ENCODE assay signal across 12 mouse cellular contexts in genomic region chr14:21890430-21890829, GRCm38 (mm10). TPM values are rescaled to one million over a fixed set of nuclear protein-coding genes. Genes with fewer than 3 reads are reported as not detected.
DNase-seq lines count a peak whose midpoint lies in the region; ATAC-seq and TF ChIP-seq lines count a peak whose summit lies in the region.
"Had no signal": no experiment of that assay in that cellular context is flagged by ENCODE, and none has a peak within 500 bp of the region (broad histone marks: within the 10 kb centered on the region; RNA-seq: fewer than 3 reads in every experiment).

No protein-coding gene starts in this region.

- peak; percentile 28 for DNase-seq in gastrocnemius, adult 2 months
- DNase-seq in gastrocnemius, postnatal 25 days = no peak
- peak; percentile 10 for DNase-seq in right cerebral cortex, postnatal 14 days
- DNase-seq in right cerebral cortex, postnatal 10 days (ENCODE audit: low spot score in 2 of 2) = no peak
- peak; percentile 28 for DNase-seq in limb, embryonic 14.5 days (ENCODE audit: low spot score)
- DNase-seq in layer of hippocampus, adult 9-11 months = no peak
- DNase-seq: cerebellum, adult 11-12 months; retina, postnatal 1 day had no signal

- no peaks in the 10 kb centered on the region for H3K27me3 ChIP-seq in limb, embryonic 14.5 days (ENCODE audit: control insufficient read depth, insufficient read depth, low read length)
- H3K27me3 ChIP-seq in forebrain, embryonic 12.5 days = no peaks in the 10 kb centered on the region

- TF ChIP-seq POLR2A in limb, embryonic 14.5 days (IDR thresholded peaks at IDR 0.05; ENCODE audit: borderline replicate concordance, extremely low read depth, insufficient read depth, insufficient read length) = no peak

- H3K27ac ChIP-seq in gastrocnemius, adult 2 months = no peak overlapping the region
- no peak overlapping the region for H3K27ac ChIP-seq in limb, embryonic 14.5 days (replicated peaks; ENCODE audit: low read depth, low read length)
- H3K27ac ChIP-seq in forebrain, embryonic 12.5 days = no peak overlapping the region
- H3K27ac ChIP-seq: hindbrain, embryonic 14.5 days; liver, embryonic 14.5 days had no signal

- H3K36me3 ChIP-seq in limb, embryonic 14.5 days (ENCODE audit: control insufficient read depth, insufficient read depth, low read length) = no peaks in the 10 kb centered on the region
- H3K36me3 ChIP-seq in forebrain, embryonic 12.5 days (replicated peaks) = no peaks in the 10 kb centered on the region

- H3K4me1 ChIP-seq in limb, embryonic 14.5 days (ENCODE audit: control insufficient read depth, insufficient read depth, low read length) = peaks cover 14% of the 10 kb centered on the region
- H3K4me1 ChIP-seq in forebrain, embryonic 12.5 days = peaks cover 8% of the 10 kb centered on the region

- WGBS in limb, embryonic 14.5 days = 68% methylated on average over 2 of the region's 2 CpGs
- WGBS in forebrain, embryonic 12.5 days = 94% methylated on average over 2 of the region's 2 CpGs

- no peak for ATAC-seq in limb, embryonic 14.5 days (ENCODE audit: low FRiP score, low read depth)
- peak; percentile 53; the same call in 1 of the 2 replicates for ATAC-seq in neutrophil, adult 5-6 weeks (ENCODE audit: extremely low read depth, insufficient number of reproducible peaks, low FRiP score, poor library complexity, severe bottlenecking)
- no peak for ATAC-seq in forebrain, embryonic 12.5 days (ENCODE audit: low FRiP score)

- no peaks in the 10 kb centered on the region for H3K9me3 ChIP-seq in limb, embryonic 14.5 days (ENCODE audit: control insufficient read depth, low read length)
- H3K9me3 ChIP-seq in forebrain, embryonic 12.5 days = no peaks in the 10 kb centered on the region

- no peak overlapping the region for H3K4me3 ChIP-seq in gastrocnemius, adult 2 months
- H3K4me3 ChIP-seq in limb, embryonic 14.5 days (replicated peaks; ENCODE audit: low read length) = no peak overlapping the region
- no peak overlapping the region for H3K4me3 ChIP-seq in forebrain, embryonic 12.5 days (replicated peaks)

- intact Hi-C loops in gastrocnemius, adult 2 months (cut with DNase I) = no loop called here

- no peak for TF ChIP-seq CTCF in gastrocnemius, adult 2 months (IDR thresholded peaks at IDR 0.05)

- H3K9ac ChIP-seq in limb, embryonic 14.5 days (ENCODE audit: low read depth, low read length, severe bottlenecking) = no peak overlapping the region
- no peak overlapping the region for H3K9ac ChIP-seq in forebrain, embryonic 12.5 days
- H3K9ac ChIP-seq: hindbrain, embryonic 14.5 days; liver, embryonic 14.5 days had no signal

- H3K4me2 ChIP-seq in limb, embryonic 14.5 days (replicated peaks; ENCODE audit: low read depth, low read length, severe bottlenecking) = no peak overlapping the region
- no peak overlapping the region for H3K4me2 ChIP-seq in forebrain, embryonic 12.5 days
- H3K4me2 ChIP-seq: hindbrain, embryonic 14.5 days had no signal

RNA-seq across cellular contexts. Expression of gene Comtd1, which starts 41.7 kb away (rescaled TPM):
- total RNA-seq in gastrocnemius, adult 2 months (2021) = 10 to 100 TPM in 1 of 2 experiments, 1 to 10 TPM in 1; 8.8 to 13.0 TPM
- 1 to 10 TPM; 7.0 to 8.9 TPM for total RNA-seq in gastrocnemius, postnatal 25 days (2021)
- polyA plus RNA-seq in limb, embryonic 14.5 days (2012; rRNA removed) = 16.0 and 18.0 TPM in 2 replicates
- 24.7 and 26.5 TPM in 2 replicates for polyA plus RNA-seq in limb, embryonic 14.5 days (2014; fragmentation: Nextera tagmentation; extraction: Ambion mirVana)
- total RNA-seq in neutrophil, adult 5-6 weeks (2017) = 9.5 and 17.2 TPM in 2 replicates
- polyA plus RNA-seq in forebrain, embryonic 12.5 days (2016; fragmentation: Nextera tagmentation; extraction: Ambion mirVana) = 13.0 and 16.1 TPM in 2 replicates

Comparison
In these comparisons a context has a peak if more than half of its experiments do, and no peak if none do; other contexts are left out.
1. DNase-seq: peak in gastrocnemius, adult 2 months (single experiment), right cerebral cortex, postnatal 14 days (single experiment) and limb, embryonic 14.5 days (single experiment); none in gastrocnemius, postnatal 25 days (single experiment), right cerebral cortex, postnatal 10 days (0 of 2) and layer of hippocampus, adult 9-11 months (single experiment).